Mouse (Mus musculus) gastrocnemius, adult 2 months (tissue): Measurements from ENCODE around the gene Nkd2. TPM values are rescaled to one million over a fixed set of nuclear protein-coding genes. Genes with fewer than 3 reads are reported as not detected.

Experiments used
- DNase-seq: peaks from one replicate; pipeline ENCODE4 v3.0.0; 2022
- H3K27ac ChIP-seq: fragments of 200-600 bp; 2 replicates; pipeline ENCODE4 v1.8.1; 2022; ENCODE audit warnings: mild to moderate bottlenecking
- H3K4me3 ChIP-seq: fragments of 200-600 bp; 2 replicates; pipeline ENCODE4 v1.8.1; 2022; ENCODE audit warnings: mild to moderate bottlenecking, moderate library complexity
- CTCF ChIP-seq: fragments of 200-600 bp; IDR thresholded peaks from 2 replicates; pipeline ENCODE4 v1.8.1; 2022; ENCODE audit warnings: antibody characterized with exemption, mild to moderate bottlenecking, moderate library complexity
- intact Hi-C: fragments of 180-260 bp; cut with DNase I; formaldehyde crosslinking; loops from one replicate; pipeline ENCODE4 v1.15.1; 2025
- long read RNA-seq, 2 experiments: library from polyadenylated mRNA; stranded (forward); transcript quantifications; one replicate each; pipeline ENCODE4 v2.0.0; 2021
- total RNA-seq, 2 experiments: library from RNA; stranded (reverse); gene quantifications; 2 replicates each; pipeline ENCODE4 v1.2.3; 2021

Nkd2 gene
- total RNA-seq, result 1 to 10 TPM; 1.0 to 1.1 TPM
- long read RNA-seq, experiment 1, full-length matches to known transcripts, result 1 of 2 reads
- long read RNA-seq, experiment 1, partial matches to known transcripts, result 1 of 2 reads
- long read RNA-seq, experiment 1, other reads (novel, unspliced or antisense), result 0 of 2 reads
- long read RNA-seq, experiment 2, full-length matches to known transcripts, result 4 of 5 reads
- long read RNA-seq, experiment 2, partial matches to known transcripts, result 0 of 5 reads
- long read RNA-seq, experiment 2, other reads (novel, unspliced or antisense), result 1 of 5 reads

- DNase-seq, result peak; percentile 88
- Histone ChIP-seq H3K27ac (peak within 1 kb of the TSS; percentile 74), H3K4me3 (peak within 1 kb of the TSS; percentile 74)
- intact Hi-C loops, result no loop called here
- peak; percentile 83 for TF ChIP-seq CTCF
Measured at GRCm38 (mm10) chr13:73847465-73847836, at the start of gene Nkd2. Nkd2 (minus strand) TSS chr13:73847631.

GRCm38 (mm10) chr13:73892493-73893178 is 45.2 kb upstream of the Nkd2 start:
- intact Hi-C loops, result no loop called here
- H3K4me3 ChIP-seq, result no peak overlapping the region
- no peak for TF ChIP-seq CTCF
- DNase-seq, result peak; percentile 27
- peak overlapping the region; percentile 63 for H3K27ac ChIP-seq

- DNase-seq, result peak; percentile 81
- intact Hi-C loops, result no loop called here
- Histone ChIP-seq H3K27ac (peak overlapping the region; percentile 48; the same call in 1 of the 2 replicates), H3K4me3 (no peak overlapping the region)
- no peak for TF ChIP-seq CTCF
Measured at GRCm38 (mm10) chr13:73887415-73887874, 40.0 kb upstream of the Nkd2 start.

- no peak for DNase-seq
- Histone ChIP-seq H3K27ac (peak overlapping the region; percentile 48; the same call in 1 of the 2 replicates), H3K4me3 (no peak overlapping the region)
- intact Hi-C loops, result no loop called here
- peak; percentile 14; the same call in 1 of the 2 replicates for TF ChIP-seq CTCF
Measured at GRCm38 (mm10) chr13:73886601-73887000, 39.2 kb upstream of the Nkd2 start.

- no peak for TF ChIP-seq CTCF
Measured at GRCm38 (mm10) chr13:73886066-73886465, 38.6 kb upstream of the Nkd2 start.

GRCm38 (mm10) chr13:73885656-73886055 is 38.2 kb upstream of the Nkd2 start:
- Histone ChIP-seq H3K4me3 (no peak overlapping the region), H3K27ac (no peak overlapping the region)
- intact Hi-C loops, result no loop called here
- no peak for TF ChIP-seq CTCF
- peak; percentile 53 for DNase-seq

More at GRCm38 (mm10) chr13:73886066-73886465, 38.6 kb upstream of the Nkd2 start:
- DNase-seq, result peak; percentile 58
- intact Hi-C loops, result no loop called here
- Histone ChIP-seq H3K27ac (peak overlapping the region; percentile 48; the same call in 1 of the 2 replicates), H3K4me3 (no peak overlapping the region)

- peak; percentile 27 for DNase-seq
- H3K27ac ChIP-seq, result peak overlapping the region; percentile 40; the same call in 1 of the 2 replicates
Measured at GRCm38 (mm10) chr13:73881347-73881746, 33.9 kb upstream of the Nkd2 start.

GRCm38 (mm10) chr13:73879824-73880223 is 32.4 kb upstream of the Nkd2 start:
- Histone ChIP-seq H3K4me3 (no peak overlapping the region), H3K27ac (no peak overlapping the region)
- intact Hi-C loops, result no loop called here
- peak; percentile 44 for DNase-seq
- TF ChIP-seq CTCF, result peak; percentile 68

More at GRCm38 (mm10) chr13:73881347-73881746, 33.9 kb upstream of the Nkd2 start:
- intact Hi-C loops, result no loop called here
- no peak overlapping the region for H3K4me3 ChIP-seq
- TF ChIP-seq CTCF, result no peak

GRCm38 (mm10) chr13:73872159-73872558 is 24.7 kb upstream of the Nkd2 start:
- intact Hi-C loops, result no loop called here
- no peak for DNase-seq
- no peak overlapping the region for H3K4me3 ChIP-seq
- TF ChIP-seq CTCF, result no peak
- H3K27ac ChIP-seq, result no peak overlapping the region

- H3K27ac ChIP-seq, result peak overlapping the region; percentile 74
- DNase-seq, result peak; percentile 30
- no peak for TF ChIP-seq CTCF
- intact Hi-C loops, result no loop called here
- peak overlapping the region; percentile 74 for H3K4me3 ChIP-seq
Measured at GRCm38 (mm10) chr13:73846589-73847464, 604 bp downstream of the Nkd2 start.

GRCm38 (mm10) chr13:73842696-73843095 is 4.7 kb downstream of the Nkd2 start:
- Histone ChIP-seq H3K27ac (no peak overlapping the region), H3K4me3 (no peak overlapping the region)
- intact Hi-C loops, result no loop called here
- DNase-seq, result no peak
- TF ChIP-seq CTCF, result no peak

- no peak for DNase-seq
- intact Hi-C loops, result no loop called here
- no peak for TF ChIP-seq CTCF
- Histone ChIP-seq H3K4me3 (no peak overlapping the region), H3K27ac (no peak overlapping the region)
Measured at GRCm38 (mm10) chr13:73839740-73840139, 7.7 kb downstream of the Nkd2 start.
